Mouse (Mus musculus) forebrain, postnatal 0 days (tissue): ENCODE results near the gene Src. TPM values are rescaled to one million over a fixed set of nuclear protein-coding genes. Genes with fewer than 3 reads are reported as not detected.

Experiments used
- ATAC-seq: fragments of 200-750 bp; cut with Nextera tagmentation; 2 replicates; pipeline ENCODE4 v1.8.0; 2017; ENCODE audit warnings: mild to moderate bottlenecking, moderate library complexity
- DNase-seq: peaks from one replicate; pipeline ENCODE4 v3.0.0-alpha.2; 2015
- H3K27ac ChIP-seq: fragments of 300-500 bp; sonication (generic); 2 replicates; pipeline ENCODE4 v1.5.1; 2014; ENCODE audit warnings: low read depth, mild to moderate bottlenecking, antibody characterized with exemption, low read length, moderate library complexity, mixed read lengths
- H3K27me3 ChIP-seq: fragments of 300-500 bp; sonication (generic); 2 replicates; pipeline ENCODE4 v1.6.1; 2014; ENCODE audit warnings: mild to moderate bottlenecking, low read length, mixed read lengths; ENCODE audit not compliant: insufficient read depth
- H3K36me3 ChIP-seq: fragments of 300-500 bp; sonication (generic); 2 replicates; pipeline ENCODE4 v1.6.1; 2014; ENCODE audit warnings: mild to moderate bottlenecking, moderate library complexity; ENCODE audit not compliant: insufficient read depth
- H3K4me1 ChIP-seq: fragments of 300-500 bp; sonication (generic); 2 replicates; pipeline ENCODE4 v1.6.1; 2014; ENCODE audit warnings: antibody characterized with exemption; ENCODE audit not compliant: insufficient read depth
- H3K4me2 ChIP-seq: fragments of 300-500 bp; sonication (generic); 2 replicates; pipeline ENCODE4 v1.6.1; 2014; ENCODE audit warnings: low read depth, mild to moderate bottlenecking, moderate library complexity
- H3K4me3 ChIP-seq: fragments of 300-500 bp; sonication (generic); 2 replicates; pipeline ENCODE4 v1.5.1; 2014; ENCODE audit warnings: low read depth, low read length, mixed read lengths
- H3K9ac ChIP-seq: fragments of 300-500 bp; sonication (generic); 2 replicates; pipeline ENCODE4 v1.6.1; 2014; ENCODE audit warnings: mild to moderate bottlenecking
- H3K9me3 ChIP-seq: fragments of 300-500 bp; sonication (generic); 2 replicates; pipeline ENCODE4 v1.6.1; 2016; ENCODE audit warnings: low read length
- CTCF ChIP-seq: sonication (generic); IDR thresholded peaks from 2 replicates; pipeline ENCODE4 v1.5.1; 2016; ENCODE audit warnings: antibody characterized with exemption, control low read depth, low read depth
- WGBS: fragments of 180-500 bp; shearing (Covaris S2); extraction: QIAGEN DNeasy Blood & Tissue Kit; methylation state at CpG from one replicate; pipeline ENCODE4 v1.1.7; 2014; 5-methylcytosine and 5-hydroxymethylcytosine counted together
- polyA plus RNA-seq: library from polyadenylated mRNA; unstranded; fragments of >200 nt; fragmentation: Nextera tagmentation; extraction: Ambion mirVana; gene quantifications from 2 replicates; pipeline ENCODE4 v1.2.1, GENCODE M21; 2015
- total RNA-seq: library from RNA; depleted of rRNA; stranded (reverse); fragments of >200 nt; gene quantifications from 2 replicates; pipeline ENCODE4 v1.2.3, GENCODE M21; 2014

Gene Src
- total and polyA plus RNA-seq, 2 experiments from 2014 or later = 29.1 to 124 TPM

DNA sequence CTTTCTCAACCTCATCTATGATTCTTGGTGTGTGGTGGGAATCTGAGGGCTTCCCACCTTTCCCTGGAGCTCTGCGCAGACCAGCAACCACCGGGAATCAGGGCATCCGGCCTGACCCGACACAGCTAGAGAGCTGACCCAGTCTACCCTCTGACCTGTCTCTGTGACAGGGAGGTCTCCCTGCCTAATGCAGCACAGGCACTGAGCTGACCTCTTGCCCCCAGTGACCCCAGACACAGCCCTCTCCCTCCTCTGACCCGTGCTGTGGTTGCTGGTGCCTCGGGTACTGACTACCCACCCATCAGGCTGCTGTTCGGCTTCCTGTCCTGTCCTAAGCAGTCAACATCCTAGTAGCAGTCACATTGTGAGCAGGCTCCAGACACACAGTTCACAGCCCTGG lies 48.6 kb downstream of the Src start:
- WGBS = 55% methylated on average over 7 of the region's 7 CpGs
- H3K36me3 ChIP-seq = peaks cover 74% of the 10 kb centered on the region

DNA sequence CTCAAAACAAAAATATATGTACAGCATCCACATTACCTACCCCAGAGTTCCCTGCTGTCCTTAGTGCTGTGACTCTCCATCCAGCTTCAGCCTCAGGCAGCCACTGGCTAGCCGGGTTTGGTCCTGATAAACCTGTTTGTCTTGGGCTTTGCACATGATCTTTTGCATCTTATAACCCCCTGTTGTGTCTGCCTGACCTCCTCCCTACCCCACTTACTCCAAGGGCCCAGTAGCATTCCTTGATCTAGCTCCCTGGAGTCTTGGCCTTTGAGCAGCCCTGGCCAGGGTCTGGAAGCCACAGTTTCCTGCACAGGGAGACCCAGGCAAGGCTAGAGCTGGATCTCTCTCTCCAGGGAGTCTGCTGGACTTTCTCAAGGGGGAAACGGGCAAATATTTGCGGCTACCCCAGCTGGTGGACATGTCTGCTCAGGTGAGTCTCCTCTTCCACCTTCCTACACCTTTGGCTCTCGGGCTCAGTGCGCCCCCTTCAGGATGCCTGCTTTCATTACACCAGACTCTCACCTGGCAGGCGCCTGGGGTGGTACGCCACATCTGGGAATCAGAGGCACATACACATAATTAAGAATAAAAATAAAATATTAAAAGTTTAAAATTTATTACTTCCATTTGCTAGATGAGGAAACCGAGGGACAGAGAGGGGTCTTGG lies 50.0 kb downstream of the Src start:
- H3K4me1 ChIP-seq = peaks cover 9% of the 10 kb centered on the region
- no peak overlapping the region for H3K27ac ChIP-seq
- ATAC-seq (no peak), DNase-seq (no peak)
- TF ChIP-seq CTCF = peak; percentile 50
- no peak overlapping the region for H3K4me3 ChIP-seq
- no peaks in the 10 kb centered on the region for H3K27me3 ChIP-seq
- no peak overlapping the region for H3K9ac ChIP-seq
- H3K9me3 ChIP-seq = no peaks in the 10 kb centered on the region
- H3K36me3 ChIP-seq = peaks cover 68% of the 10 kb centered on the region
- WGBS = 68% methylated on average over 8 of the region's 8 CpGs
- no peak overlapping the region for H3K4me2 ChIP-seq

More for the DNA sequence above, 48.6 kb downstream of the Src start:
- Histone ChIP-seq H3K27ac (no peak overlapping the region), H3K27me3 (no peaks in the 10 kb centered on the region), H3K4me2 (no peak overlapping the region), H3K9ac (no peak overlapping the region), H3K9me3 (no peaks in the 10 kb centered on the region), H3K4me1 (peaks cover 15% of the 10 kb centered on the region), H3K4me3 (no peak overlapping the region)
- DNase-seq (no peak), ATAC-seq (no peak)
- TF ChIP-seq CTCF = no peak

DNA sequence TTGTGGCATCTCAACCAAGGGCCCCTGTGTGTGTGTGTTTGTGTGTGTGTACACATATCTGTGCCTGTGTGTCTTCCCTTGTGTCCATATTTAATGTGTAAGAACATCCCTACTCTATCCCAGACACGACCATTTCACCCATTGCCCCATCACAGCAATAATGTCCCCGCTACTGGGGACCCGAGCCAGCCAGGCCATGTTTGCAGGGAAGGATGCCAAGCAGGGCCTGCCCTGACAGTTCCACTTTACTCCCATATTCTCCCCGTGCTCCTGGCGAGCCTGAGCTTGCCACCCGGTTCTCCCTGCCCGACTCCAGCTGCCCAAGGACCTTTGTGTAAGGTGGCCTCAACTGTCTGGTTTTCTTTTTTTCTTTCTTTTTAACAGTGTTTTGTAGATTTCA lies 53.0 kb downstream of the Src start:
- Histone ChIP-seq H3K9ac (no peak overlapping the region), H3K27me3 (no peaks in the 10 kb centered on the region), H3K4me3 (no peak overlapping the region), H3K9me3 (no peaks in the 10 kb centered on the region), H3K27ac (no peak overlapping the region), H3K36me3 (peaks cover 55% of the 10 kb centered on the region), H3K4me1 (peaks cover 12% of the 10 kb centered on the region; the same call in 1 of the 2 replicates), H3K4me2 (no peak overlapping the region)
- ATAC-seq (no peak), DNase-seq (no peak)
- 53% methylated on average over 7 of the region's 7 CpGs for WGBS
- TF ChIP-seq CTCF = no peak

DNA sequence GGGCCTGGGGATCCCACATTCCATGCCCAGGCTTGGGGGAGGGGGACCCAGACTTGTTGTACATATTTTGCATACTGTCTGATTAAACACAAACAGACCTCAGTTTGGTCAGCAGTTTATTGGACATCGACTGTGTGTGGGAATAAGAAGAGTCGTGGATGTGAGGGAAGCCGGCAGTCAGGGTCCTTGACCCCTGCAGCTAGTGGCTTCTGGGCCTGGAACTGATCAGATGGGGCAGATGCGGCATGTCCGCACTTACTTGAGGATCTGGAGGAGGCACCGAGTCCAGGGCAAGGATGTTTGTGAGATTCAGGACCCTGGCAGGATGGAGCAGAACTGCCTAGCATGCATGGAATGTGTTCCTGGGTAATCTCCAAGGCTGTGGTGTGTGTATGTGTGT lies 53.5 kb downstream of the Src start:
- no peak for DNase-seq
- ATAC-seq = no peak
- Histone ChIP-seq H3K4me2 (no peak overlapping the region), H3K4me1 (peaks cover 12% of the 10 kb centered on the region; the same call in 1 of the 2 replicates), H3K9ac (no peak overlapping the region), H3K36me3 (peaks cover 51% of the 10 kb centered on the region), H3K9me3 (no peaks in the 10 kb centered on the region), H3K4me3 (no peak overlapping the region), H3K27me3 (no peaks in the 10 kb centered on the region), H3K27ac (no peak overlapping the region)
- TF ChIP-seq CTCF = no peak
- 71% methylated on average over 6 of the region's 6 CpGs for WGBS

DNA sequence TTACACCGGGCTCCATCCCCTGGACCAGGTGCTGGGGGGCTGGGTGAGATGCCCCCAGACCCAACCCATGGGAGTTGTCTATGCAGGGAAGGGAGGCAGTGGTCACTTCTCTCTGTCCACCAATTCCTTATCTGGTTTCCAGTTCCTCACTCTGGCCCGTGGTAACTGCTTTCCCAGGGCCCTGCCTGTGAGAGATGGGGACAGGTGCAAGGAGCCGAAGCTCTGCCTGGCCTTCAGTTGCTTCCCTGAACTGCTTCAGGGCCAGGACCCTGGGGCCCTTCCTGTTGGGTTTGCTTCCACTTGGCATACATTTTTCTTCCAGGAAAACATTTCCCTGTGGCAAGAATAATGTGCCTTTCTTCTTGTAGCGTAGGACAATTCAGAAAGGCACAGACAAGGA lies 54.2 kb downstream of the Src start:
- no peak overlapping the region for H3K9ac ChIP-seq
- no peak overlapping the region for H3K4me3 ChIP-seq
- 64% methylated on average over 4 of the region's 4 CpGs for WGBS
- peaks cover 12% of the 10 kb centered on the region; the same call in 1 of the 2 replicates for H3K4me1 ChIP-seq
- DNase-seq (no peak), ATAC-seq (no peak)
- H3K36me3 ChIP-seq = peaks cover 44% of the 10 kb centered on the region
- no peak for TF ChIP-seq CTCF
- peak overlapping the region; percentile 51 for H3K27ac ChIP-seq
- no peak overlapping the region for H3K4me2 ChIP-seq
- no peaks in the 10 kb centered on the region for H3K9me3 ChIP-seq
- H3K27me3 ChIP-seq = no peaks in the 10 kb centered on the region

DNA sequence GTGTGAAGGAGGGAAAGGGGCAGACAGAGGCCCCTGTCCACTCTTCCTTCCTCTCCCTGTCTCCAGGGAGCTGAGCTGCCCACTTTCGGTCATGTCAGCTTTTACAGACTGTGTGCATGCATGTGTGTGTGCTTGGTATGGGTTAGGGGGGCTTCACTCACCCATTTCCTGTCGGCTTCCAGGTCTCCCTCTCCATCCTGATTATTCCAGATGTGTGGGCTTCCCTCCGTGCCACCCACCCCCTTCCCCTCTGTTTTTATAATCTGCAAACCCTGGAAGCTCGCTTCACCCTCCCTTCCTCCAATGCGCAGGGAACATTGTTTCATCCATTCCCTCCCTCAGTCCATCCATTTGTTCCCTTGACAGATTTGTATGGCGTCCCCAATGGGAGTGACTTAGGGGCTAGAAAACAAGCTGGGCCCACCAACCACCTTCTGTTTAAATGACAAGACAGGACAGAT lies 56.1 kb downstream of the Src start:
- Histone ChIP-seq H3K9ac (peak overlapping the region; percentile 10; the same call in 1 of the 2 replicates), H3K27ac (peak overlapping the region; percentile 87), H3K4me2 (no peak overlapping the region), H3K27me3 (no peaks in the 10 kb centered on the region), H3K36me3 (peaks cover 25% of the 10 kb centered on the region), H3K4me1 (peaks cover 12% of the 10 kb centered on the region; the same call in 1 of the 2 replicates), H3K4me3 (no peak overlapping the region), H3K9me3 (no peaks in the 10 kb centered on the region)
- peak; percentile 14; the same call in 1 of the 2 replicates for ATAC-seq
- TF ChIP-seq CTCF = no peak
- 18% methylated on average over 6 of the region's 6 CpGs for WGBS
- DNase-seq = no peak
